Mouse (Mus musculus) liver, postnatal 0 days (tissue): ENCODE results near the gene Rnf208.
A peak's percentile ranks its signal among the peaks of the same experiment; 100 is the strongest.

Experiments
- CTCF ChIP-seq: sonication (generic); IDR thresholded peaks from 2 replicates; pipeline ENCODE4 v1.5.1; 2016; ENCODE audit warnings: antibody characterized with exemption, low read depth
- EP300 ChIP-seq: IDR thresholded peaks from 2 replicates; pipeline ENCODE4 v1.6.1; 2016; ENCODE audit warnings: antibody characterized with exemption, low read depth, mild to moderate bottlenecking

- TF ChIP-seq CTCF (peak; percentile 71), EP300 (no peak)
Measured at GRCm38 (mm10) chr2:25258887-25259286, 16.8 kb downstream of the Rnf208 start.
